Mouse (Mus musculus) hindbrain, postnatal 0 days (tissue): Measurements from ENCODE around the gene Mfsd4a. TPM values are rescaled to one million over a fixed set of nuclear protein-coding genes. Genes with fewer than 3 reads are reported as not detected.
A peak's percentile ranks its signal among the peaks of the same experiment; 100 is the strongest.

ENCODE experiments used
- ATAC-seq: fragments of 200-750 bp; cut with Nextera tagmentation; 2 replicates; pipeline ENCODE4 v1.8.0; 2017; ENCODE audit warnings: mild to moderate bottlenecking, moderate TSS enrichment, moderate library complexity
- DNase-seq: peaks from one replicate; pipeline ENCODE4 v3.0.0-alpha.2; 2015; ENCODE audit warnings: low spot score
- H3K27ac ChIP-seq: fragments of 300-500 bp; sonication (generic); 2 replicates; pipeline ENCODE4 v1.5.1; 2014; ENCODE audit warnings: mild to moderate bottlenecking
- H3K27me3 ChIP-seq: fragments of 300-500 bp; sonication (generic); 2 replicates; pipeline ENCODE4 v1.6.1; 2014; ENCODE audit warnings: low read length, mixed read lengths; ENCODE audit not compliant: insufficient read depth
- H3K36me3 ChIP-seq: fragments of 300-500 bp; sonication (generic); 2 replicates; pipeline ENCODE4 v1.6.1; 2014; ENCODE audit warnings: low read length, mixed read lengths; ENCODE audit not compliant: insufficient read depth
- H3K4me1 ChIP-seq: fragments of 300-500 bp; sonication (generic); 2 replicates; pipeline ENCODE4 v1.6.1; 2014; ENCODE audit warnings: antibody characterized with exemption, low read length, mixed read lengths; ENCODE audit not compliant: insufficient read depth
- H3K4me2 ChIP-seq: fragments of 300-500 bp; sonication (generic); 2 replicates; pipeline ENCODE4 v1.6.1; 2014; ENCODE audit warnings: low read depth, mild to moderate bottlenecking, low read length, moderate library complexity, mixed read lengths
- H3K4me3 ChIP-seq: fragments of 300-500 bp; sonication (generic); 2 replicates; pipeline ENCODE4 v1.5.1; 2014; ENCODE audit warnings: low read length
- H3K9ac ChIP-seq: fragments of 300-500 bp; sonication (generic); replicated peaks from 2 replicates; pipeline ENCODE4 v1.6.1; 2014; ENCODE audit warnings: mild to moderate bottlenecking, low read length, moderate library complexity, mixed read lengths
- H3K9me3 ChIP-seq: fragments of 300-500 bp; sonication (generic); 2 replicates; pipeline ENCODE4 v1.6.1; 2016; ENCODE audit warnings: low read length, mixed read lengths
- CTCF ChIP-seq: IDR thresholded peaks from 2 replicates; pipeline ENCODE4 v1.5.1; 2016; ENCODE audit warnings: antibody characterized with exemption, control low read depth, low read depth
- WGBS: fragments of 180-500 bp; shearing (Covaris S2); extraction: QIAGEN DNeasy Blood & Tissue Kit; methylation state at CpG from one replicate; pipeline ENCODE4 v1.1.7; 2014; 5-methylcytosine and 5-hydroxymethylcytosine counted together
- polyA plus RNA-seq: library from polyadenylated mRNA; unstranded; fragments of >200 nt; fragmentation: Nextera tagmentation; extraction: Ambion mirVana; gene quantifications from 2 replicates; pipeline ENCODE4 v1.2.1, GENCODE M21; 2015
- total RNA-seq: library from RNA; depleted of rRNA; stranded (reverse); fragments of >200 nt; gene quantifications from 2 replicates; pipeline ENCODE4 v1.2.3, GENCODE M21; 2014; rRNA removed

Gene Mfsd4a
- total RNA-seq (5.8 and 10.2 TPM in 2 replicates), polyA plus RNA-seq (8.4 and 9.1 TPM in 2 replicates)

DNA sequence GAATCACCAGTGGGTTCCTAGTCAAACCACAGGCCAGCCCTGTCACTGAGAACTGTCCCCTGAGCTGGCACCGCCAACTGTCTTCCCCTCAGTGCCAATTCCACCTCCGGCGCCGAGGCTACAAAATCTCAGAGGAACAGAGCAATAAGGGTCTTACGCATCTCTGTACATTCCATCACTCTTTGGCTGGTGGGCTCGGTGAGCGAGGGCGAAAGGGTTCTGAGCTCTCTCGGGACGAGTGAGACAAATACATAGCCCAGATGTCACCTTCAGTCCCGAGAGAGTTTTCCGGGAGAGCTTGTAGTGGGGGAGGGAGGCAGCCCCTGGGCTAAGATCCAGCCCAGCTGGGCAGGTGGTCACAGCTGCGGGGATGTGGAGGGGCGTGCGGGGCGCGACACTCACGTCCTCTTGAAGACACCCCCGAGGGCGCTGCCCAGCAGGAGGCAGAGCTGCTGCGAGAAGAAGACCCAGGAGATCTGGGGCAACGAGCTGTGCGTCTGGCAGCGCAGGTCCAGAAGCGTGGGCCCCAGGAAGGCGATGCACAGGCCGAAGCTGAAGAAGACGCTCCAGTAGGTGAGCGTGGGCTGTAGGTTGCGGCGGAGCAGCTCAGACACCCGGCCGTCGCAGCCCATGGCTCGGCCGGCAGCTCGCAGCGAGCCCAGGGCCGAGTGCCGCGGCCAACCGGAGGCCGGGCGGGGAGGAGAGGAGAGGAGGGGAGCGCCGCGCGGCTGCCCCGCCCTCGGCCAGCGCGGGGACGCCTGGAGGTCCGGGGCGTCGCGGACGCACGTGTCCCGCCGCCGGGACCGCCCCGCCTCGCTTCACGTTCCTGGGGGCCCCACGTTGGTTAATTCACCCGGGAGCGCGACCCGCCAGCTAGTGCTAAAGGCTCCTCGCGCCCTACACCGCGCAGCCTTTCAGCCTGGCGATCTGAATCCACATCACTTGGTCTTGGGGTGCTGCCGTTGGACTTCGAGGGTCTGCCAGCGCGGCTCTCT, at the start of gene Mfsd4a:
Gene Mfsd4a, minus strand, starts transcription at position 802 of the 995 bp plus-strand sequence.
- ATAC-seq (peak; percentile 77), DNase-seq (peak; percentile 49)
- H3K4me2 ChIP-seq = peak within 1 kb of the TSS; percentile 95
- H3K9me3 ChIP-seq = no peaks in the 10 kb centered on the region
- peak within 1 kb of the TSS; percentile 60 for H3K9ac ChIP-seq
- H3K4me1 ChIP-seq = 0 out of 2 replicates have a peak, but pooled peaks cover 5% of the 10 kb centered on the region
- peak; percentile 26; the same call in 1 of the 2 replicates for TF ChIP-seq CTCF
- 0 out of 2 replicates have a peak within 1 kb of the TSS, but pooled peaks have one; percentile 26 for H3K27ac ChIP-seq
- no peaks in the 10 kb centered on the region for H3K27me3 ChIP-seq
- H3K36me3 ChIP-seq = no peaks in the 10 kb centered on the region
- WGBS = 1% methylated on average over 65 of the region's 80 CpGs
- H3K4me3 ChIP-seq = peak within 1 kb of the TSS; percentile 52

DNA sequence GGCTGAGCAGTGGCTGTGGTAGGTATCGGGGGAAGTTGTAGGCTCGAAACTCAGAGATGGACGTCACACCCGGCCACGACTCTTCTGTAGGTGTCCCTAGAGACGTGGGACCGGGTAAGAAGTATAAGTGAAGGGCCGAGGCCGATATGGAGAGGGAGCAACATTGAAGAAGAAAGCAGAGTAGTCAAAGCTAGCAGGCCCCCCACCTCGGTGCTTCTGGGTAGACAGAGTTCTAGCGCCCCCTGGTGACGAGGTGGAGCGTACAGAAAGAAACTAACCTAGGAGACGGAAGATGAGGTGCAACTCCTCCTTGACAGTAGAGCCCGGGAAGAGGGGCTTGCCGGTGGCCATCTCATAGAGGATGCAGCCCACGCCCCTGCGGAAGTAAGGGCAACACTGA, 48.7 kb upstream of the Mfsd4a start:
- WGBS = 25% methylated on average over 18 of the region's 18 CpGs
- Histone ChIP-seq H3K9me3 (no peaks in the 10 kb centered on the region), H3K4me2 (no peak overlapping the region), H3K36me3 (no peaks in the 10 kb centered on the region), H3K4me1 (no peaks in the 10 kb centered on the region), H3K4me3 (no peak overlapping the region), H3K27ac (no peak overlapping the region), H3K9ac (no peak overlapping the region), H3K27me3 (no peaks in the 10 kb centered on the region)
- TF ChIP-seq CTCF = peak; percentile 77
- DNase-seq (peak; percentile 79), ATAC-seq (no peak)

DNA sequence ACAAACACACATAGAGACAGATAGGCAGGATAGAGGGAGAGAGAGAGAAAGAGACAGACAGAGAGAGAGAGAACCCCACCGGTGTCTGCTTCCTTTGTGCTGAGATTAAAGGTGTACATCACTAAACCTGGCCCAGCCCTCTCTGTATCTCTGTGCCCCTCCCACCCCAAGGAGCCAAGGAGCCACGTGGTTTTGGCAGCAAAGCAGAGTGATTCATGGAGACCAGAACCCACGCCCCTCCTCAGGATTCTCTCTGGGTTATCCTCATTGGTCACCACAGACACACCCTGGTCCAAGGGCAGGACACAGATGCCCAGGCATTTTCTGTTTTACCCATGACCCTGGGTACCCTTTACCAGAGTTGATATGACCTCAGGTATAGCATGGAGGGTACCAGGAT, 45.2 kb upstream of the Mfsd4a start:
- H3K27me3 ChIP-seq = no peaks in the 10 kb centered on the region
- ATAC-seq (no peak), DNase-seq (no peak)
- 58% methylated on average over 3 of the region's 3 CpGs for WGBS
- H3K4me2 ChIP-seq = no peak overlapping the region
- H3K36me3 ChIP-seq = no peaks in the 10 kb centered on the region
- no peak overlapping the region for H3K9ac ChIP-seq
- no peak for TF ChIP-seq CTCF
- H3K4me1 ChIP-seq = no peaks in the 10 kb centered on the region
- no peak overlapping the region for H3K4me3 ChIP-seq
- no peaks in the 10 kb centered on the region for H3K9me3 ChIP-seq
- H3K27ac ChIP-seq = no peak overlapping the region

DNA sequence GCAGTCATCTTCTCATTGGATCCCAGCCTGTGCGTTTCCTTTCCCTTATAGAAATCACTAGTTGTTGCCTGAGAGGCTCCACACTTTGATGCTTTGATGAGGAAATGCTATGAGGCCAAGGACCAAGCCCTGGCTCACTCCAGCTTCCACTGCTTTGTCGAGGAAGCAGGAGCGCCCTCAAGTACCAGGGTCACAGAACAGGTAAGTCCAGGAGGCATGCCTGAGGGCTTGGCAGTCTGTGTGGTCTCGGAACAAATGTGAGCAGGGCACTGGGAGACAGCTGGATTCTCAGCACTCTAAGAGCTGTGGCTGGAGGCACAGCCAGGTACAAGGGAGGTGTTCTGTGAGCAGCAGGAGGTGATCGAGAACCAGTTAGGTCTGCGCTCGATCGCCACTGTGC, 44.6 kb upstream of the Mfsd4a start:
- Histone ChIP-seq H3K36me3 (no peaks in the 10 kb centered on the region), H3K4me2 (no peak overlapping the region), H3K27ac (no peak overlapping the region), H3K4me3 (no peak overlapping the region), H3K9ac (no peak overlapping the region), H3K27me3 (no peaks in the 10 kb centered on the region), H3K9me3 (no peaks in the 10 kb centered on the region), H3K4me1 (no peaks in the 10 kb centered on the region)
- 80% methylated on average over 8 of the region's 8 CpGs for WGBS
- TF ChIP-seq CTCF = no peak
- ATAC-seq (no peak), DNase-seq (no peak)

DNA sequence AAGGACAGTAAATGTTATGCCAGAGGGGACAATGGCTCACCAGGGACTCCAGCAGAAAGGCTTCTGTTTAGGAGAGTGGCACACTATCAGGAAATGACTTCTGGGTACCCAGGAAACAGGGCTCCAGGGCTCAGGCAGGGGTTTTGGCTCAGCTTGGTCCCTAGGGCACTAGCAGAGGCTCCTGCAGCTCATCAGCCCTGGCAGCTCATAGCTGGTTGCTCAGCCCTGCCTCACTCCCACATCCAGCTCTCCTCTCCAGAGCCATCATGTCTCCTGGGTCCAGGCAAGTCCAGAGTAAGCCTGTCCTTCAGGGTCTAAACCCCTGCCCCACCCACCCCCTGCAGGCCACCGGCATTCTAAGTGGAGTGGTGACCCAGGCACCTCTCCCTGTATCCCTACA, 43.5 kb upstream of the Mfsd4a start:
- Histone ChIP-seq H3K36me3 (no peaks in the 10 kb centered on the region), H3K9me3 (no peaks in the 10 kb centered on the region), H3K9ac (no peak overlapping the region), H3K4me1 (no peaks in the 10 kb centered on the region), H3K4me2 (no peak overlapping the region), H3K27ac (no peak overlapping the region), H3K4me3 (no peak overlapping the region), H3K27me3 (no peaks in the 10 kb centered on the region)
- 54% methylated on average over 1 of the region's 1 CpGs for WGBS
- TF ChIP-seq CTCF = no peak
- DNase-seq (no peak), ATAC-seq (no peak)

DNA sequence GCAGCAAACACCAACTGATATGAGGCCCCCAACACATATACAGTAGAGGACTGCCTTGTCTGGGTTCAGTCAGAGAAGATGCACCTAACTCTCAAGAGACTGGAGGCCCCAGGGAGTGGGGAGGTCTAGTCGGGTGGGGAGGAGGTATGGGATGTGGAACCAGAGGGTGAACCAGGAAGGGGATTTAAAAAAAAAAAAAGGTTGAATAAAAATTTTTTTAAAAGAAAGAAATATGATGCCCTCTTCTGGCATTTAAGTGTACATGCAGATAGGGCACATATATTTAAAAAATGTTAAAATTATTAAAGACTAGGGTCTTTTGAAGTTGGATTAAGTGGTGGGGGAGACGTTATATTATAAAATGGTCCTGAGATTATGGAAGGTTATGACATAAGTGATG, 41.5 kb upstream of the Mfsd4a start:
- no peak for ATAC-seq
- TF ChIP-seq CTCF = 0 out of 2 replicates have a peak, but pooled peaks have one; percentile 13
- H3K27me3 ChIP-seq = no peaks in the 10 kb centered on the region

More for the DNA sequence above, 41.5 kb upstream of the Mfsd4a start:
- no peak overlapping the region for H3K27ac ChIP-seq
- no peaks in the 10 kb centered on the region for H3K9me3 ChIP-seq
- no peak for DNase-seq
- H3K36me3 ChIP-seq = no peaks in the 10 kb centered on the region
- H3K4me3 ChIP-seq = no peak overlapping the region
- 74% methylated on average over 2 of the region's 2 CpGs for WGBS
- no peaks in the 10 kb centered on the region for H3K4me1 ChIP-seq
- H3K4me2 ChIP-seq = no peak overlapping the region
- no peak overlapping the region for H3K9ac ChIP-seq
